Mouse (Mus musculus) adrenal gland (tissue): Measurements from ENCODE around the gene Sec14l4.

Experiments
- intact Hi-C: fragments of 180-260 bp; cut with DNase I; formaldehyde crosslinking; loops from one replicate; pipeline ENCODE4 v1.15.1; 2025

The Sec14l4 gene

GRCm38 (mm10) chr11:4076633-4077032, 45.4 kb downstream of the Sec14l4 start:
- intact Hi-C loops, result no loop called here

GRCm38 (mm10) chr11:4078267-4078933, 47.1 kb downstream of the Sec14l4 start:
- intact Hi-C loops, result no loop called here

- intact Hi-C loops, result loop anchor here (5.0 kb wide), 1 partner anchor 33 kb away; no protein-coding TSS in a partner anchor
Measured at GRCm38 (mm10) chr11:4080219-4080618, 49.0 kb downstream of the Sec14l4 start.

- intact Hi-C loops, result loop anchor here (1.0 to 5.0 kb wide), 2 partner anchors 36 to 82 kb away; no protein-coding TSS in a partner anchor
Measured at GRCm38 (mm10) chr11:4083316-4084078, 52.2 kb downstream of the Sec14l4 start.

GRCm38 (mm10) chr11:4086246-4086645, 55.0 kb downstream of the Sec14l4 start:
- intact Hi-C loops, result no loop called here

GRCm38 (mm10) chr11:4087267-4087666, 56.0 kb downstream of the Sec14l4 start:
- intact Hi-C loops, result no loop called here

GRCm38 (mm10) chr11:4093459-4094377, 62.5 kb downstream of the Sec14l4 start:
- intact Hi-C loops, result no loop called here

- intact Hi-C loops, result no loop called here
Measured at GRCm38 (mm10) chr11:4094378-4095170, 63.3 kb downstream of the Sec14l4 start.

- intact Hi-C loops, result no loop called here
Measured at GRCm38 (mm10) chr11:4095171-4096053, 64.2 kb downstream of the Sec14l4 start, which contains the start of gene Mtfp1. Gene Mtfp1 (minus strand): TSS chr11:4095445.

- intact Hi-C loops, result no loop called here
Measured at GRCm38 (mm10) chr11:4096054-4096984, 65.1 kb downstream of the Sec14l4 start.

GRCm38 (mm10) chr11:4097091-4097621, 65.9 kb downstream of the Sec14l4 start:
- intact Hi-C loops, result no loop called here
